Mouse (Mus musculus): ENCODE data around the gene Rnf24. TPM values are rescaled to one million over a fixed set of nuclear protein-coding genes. Genes with fewer than 3 reads are reported as not detected.

The Rnf24 gene
- polyA plus RNA-seq, 1 experiment from 2014 or later = 21.2 TPM

- Histone ChIP-seq H3K9ac (replicated peaks; ENCODE audit: low read length) (peak overlapping the region; percentile 97), H3K27me3 (ENCODE audit: control insufficient read depth, insufficient read depth, low read length) (no peaks in the 10 kb centered on the region), H3K4me3 (replicated peaks; ENCODE audit: low read depth, low read length) (peak overlapping the region; percentile 98), H3K27ac (replicated peaks; ENCODE audit: low read depth, low read length) (peak overlapping the region; percentile 98), H3K36me3 (ENCODE audit: control insufficient read depth, insufficient read depth, low read length) (no peaks in the 10 kb centered on the region), H3K4me2 (ENCODE audit: low read length) (peak overlapping the region; percentile 73), H3K9me3 (ENCODE audit: control insufficient read depth, low read length) (no peaks in the 10 kb centered on the region), H3K4me1 (ENCODE audit: control insufficient read depth, insufficient read depth, low read length) (peaks cover 18% of the 10 kb centered on the region)
- DNase-seq (no peak), ATAC-seq (ENCODE audit: low FRiP score, low TSS enrichment) (peak; percentile 87; the same call in 1 of the 2 replicates)
- under 1% methylated on average over 51 of the region's 51 CpGs for WGBS
Measured at GRCm38 (mm10) chr2:131351968-131352746, 535 bp downstream of the Rnf24 start.

- Histone ChIP-seq H3K4me1 (ENCODE audit: control insufficient read depth, insufficient read depth, low read length) (peaks cover 18% of the 10 kb centered on the region), H3K27ac (replicated peaks; ENCODE audit: low read depth, low read length) (peak overlapping the region; percentile 98), H3K36me3 (ENCODE audit: control insufficient read depth, insufficient read depth, low read length) (no peaks in the 10 kb centered on the region), H3K4me2 (ENCODE audit: low read length) (peak overlapping the region; percentile 73), H3K27me3 (ENCODE audit: control insufficient read depth, insufficient read depth, low read length) (no peaks in the 10 kb centered on the region), H3K9ac (replicated peaks; ENCODE audit: low read length) (peak overlapping the region; percentile 97), H3K9me3 (ENCODE audit: control insufficient read depth, low read length) (no peaks in the 10 kb centered on the region), H3K4me3 (replicated peaks; ENCODE audit: low read depth, low read length) (peak overlapping the region; percentile 98)
- ATAC-seq (ENCODE audit: low FRiP score, low TSS enrichment) (no peak), DNase-seq (peak; percentile 46)
- WGBS = 8% methylated on average over 10 of the region's 10 CpGs
Measured at GRCm38 (mm10) chr2:131351471-131351870, 1.2 kb downstream of the Rnf24 start.

GRCm38 (mm10) chr2:131350301-131350700 is 2.4 kb downstream of the Rnf24 start:
- 89% methylated on average over 6 of the region's 6 CpGs for WGBS
- Histone ChIP-seq H3K4me3 (replicated peaks; ENCODE audit: low read depth, low read length) (no peak overlapping the region), H3K4me1 (ENCODE audit: control insufficient read depth, insufficient read depth, low read length) (peaks cover 18% of the 10 kb centered on the region)

GRCm38 (mm10) chr2:131345556-131345955 is 7.1 kb downstream of the Rnf24 start:
- H3K9ac ChIP-seq (replicated peaks; ENCODE audit: low read length) = no peak overlapping the region
- no peak overlapping the region for H3K27ac ChIP-seq (replicated peaks; ENCODE audit: low read depth, low read length)
- WGBS = 59% methylated on average over 3 of the region's 3 CpGs
- no peak for DNase-seq
- H3K9me3 ChIP-seq (ENCODE audit: control insufficient read depth, low read length) = no peaks in the 10 kb centered on the region
- H3K4me1 ChIP-seq (ENCODE audit: control insufficient read depth, insufficient read depth, low read length) = peaks cover 17% of the 10 kb centered on the region
- no peaks in the 10 kb centered on the region for H3K36me3 ChIP-seq (ENCODE audit: control insufficient read depth, insufficient read depth, low read length)
- H3K27me3 ChIP-seq (ENCODE audit: control insufficient read depth, insufficient read depth, low read length) = no peaks in the 10 kb centered on the region
- no peak overlapping the region for H3K4me2 ChIP-seq (ENCODE audit: low read length)
- no peak for ATAC-seq (ENCODE audit: low FRiP score, low TSS enrichment)
- no peak overlapping the region for H3K4me3 ChIP-seq (replicated peaks; ENCODE audit: low read depth, low read length)

More at GRCm38 (mm10) chr2:131350301-131350700, 2.4 kb downstream of the Rnf24 start:
- no peaks in the 10 kb centered on the region for H3K9me3 ChIP-seq (ENCODE audit: control insufficient read depth, low read length)
- no peak for ATAC-seq (ENCODE audit: low FRiP score, low TSS enrichment)
- no peak overlapping the region for H3K27ac ChIP-seq (replicated peaks; ENCODE audit: low read depth, low read length)
- no peaks in the 10 kb centered on the region for H3K36me3 ChIP-seq (ENCODE audit: control insufficient read depth, insufficient read depth, low read length)
- no peak overlapping the region for H3K9ac ChIP-seq (replicated peaks; ENCODE audit: low read length)
- H3K4me2 ChIP-seq (ENCODE audit: low read length) = peak overlapping the region; percentile 23
- no peaks in the 10 kb centered on the region for H3K27me3 ChIP-seq (ENCODE audit: control insufficient read depth, insufficient read depth, low read length)
- no peak for DNase-seq

- DNase-seq (no peak), ATAC-seq (ENCODE audit: low FRiP score, low TSS enrichment) (no peak)
- no peak overlapping the region for H3K9ac ChIP-seq (replicated peaks; ENCODE audit: low read length)
- peaks cover 7% of the 10 kb centered on the region; the same call in 1 of the 2 replicates for H3K4me1 ChIP-seq (ENCODE audit: control insufficient read depth, insufficient read depth, low read length)
- H3K4me3 ChIP-seq (replicated peaks; ENCODE audit: low read depth, low read length) = no peak overlapping the region
- no peaks in the 10 kb centered on the region for H3K9me3 ChIP-seq (ENCODE audit: control insufficient read depth, low read length)
- WGBS = 66% methylated on average over 3 of the region's 3 CpGs
- H3K4me2 ChIP-seq (ENCODE audit: low read length) = no peak overlapping the region
- H3K27me3 ChIP-seq (ENCODE audit: control insufficient read depth, insufficient read depth, low read length) = no peaks in the 10 kb centered on the region
- H3K27ac ChIP-seq (replicated peaks; ENCODE audit: low read depth, low read length) = no peak overlapping the region
- no peaks in the 10 kb centered on the region for H3K36me3 ChIP-seq (ENCODE audit: control insufficient read depth, insufficient read depth, low read length)
Measured at GRCm38 (mm10) chr2:131344449-131344848, 8.2 kb downstream of the Rnf24 start.

- Histone ChIP-seq H3K27me3 (ENCODE audit: control insufficient read depth, insufficient read depth, low read length) (no peaks in the 10 kb centered on the region), H3K4me2 (ENCODE audit: low read length) (no peak overlapping the region), H3K27ac (replicated peaks; ENCODE audit: low read depth, low read length) (no peak overlapping the region), H3K9ac (replicated peaks; ENCODE audit: low read length) (no peak overlapping the region), H3K9me3 (ENCODE audit: control insufficient read depth, low read length) (no peaks in the 10 kb centered on the region), H3K36me3 (ENCODE audit: control insufficient read depth, insufficient read depth, low read length) (no peaks in the 10 kb centered on the region), H3K4me1 (ENCODE audit: control insufficient read depth, insufficient read depth, low read length) (no peaks in the 10 kb centered on the region), H3K4me3 (replicated peaks; ENCODE audit: low read depth, low read length) (no peak overlapping the region)
- ATAC-seq (ENCODE audit: low FRiP score, low TSS enrichment) (no peak), DNase-seq (no peak)
- WGBS = 88% methylated on average over 6 of the region's 6 CpGs
Measured at GRCm38 (mm10) chr2:131337602-131338001, 15.1 kb downstream of the Rnf24 start.

DNA sequence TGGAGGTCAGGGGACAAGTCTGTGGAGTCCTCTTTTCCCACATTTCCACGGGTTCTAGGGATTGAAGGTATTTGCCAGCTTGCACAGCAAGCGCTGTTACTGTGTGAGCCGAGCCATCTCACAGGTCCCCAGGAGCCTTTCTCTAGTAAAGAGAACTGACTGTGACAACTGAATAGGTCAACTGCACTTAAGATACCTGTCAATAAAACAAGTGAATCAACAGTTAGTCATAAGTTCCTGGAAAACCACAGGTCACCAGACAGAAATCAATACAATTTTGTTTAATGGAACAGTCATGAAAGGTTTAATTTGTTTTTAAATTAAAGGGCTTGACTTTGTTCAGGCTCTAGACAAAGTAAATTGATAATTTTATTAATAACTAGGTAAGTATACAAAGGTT is 22.1 kb downstream of the Rnf24 start:
- H3K9ac ChIP-seq (replicated peaks; ENCODE audit: low read length) = no peak overlapping the region
- no peaks in the 10 kb centered on the region for H3K36me3 ChIP-seq (ENCODE audit: control insufficient read depth, insufficient read depth, low read length)
- no peaks in the 10 kb centered on the region for H3K27me3 ChIP-seq (ENCODE audit: control insufficient read depth, insufficient read depth, low read length)
- WGBS = 71% methylated on average over 3 of the region's 3 CpGs
- no peak overlapping the region for H3K4me3 ChIP-seq (replicated peaks; ENCODE audit: low read depth, low read length)
- H3K4me2 ChIP-seq (ENCODE audit: low read length) = no peak overlapping the region
- H3K4me1 ChIP-seq (ENCODE audit: control insufficient read depth, insufficient read depth, low read length) = no peaks in the 10 kb centered on the region
- no peak for ATAC-seq (ENCODE audit: low FRiP score, low TSS enrichment)
- no peak for DNase-seq
- H3K27ac ChIP-seq (replicated peaks; ENCODE audit: low read depth, low read length) = no peak overlapping the region
- H3K9me3 ChIP-seq (ENCODE audit: control insufficient read depth, low read length) = no peaks in the 10 kb centered on the region

GRCm38 (mm10) chr2:131328981-131329380 is 23.7 kb downstream of the Rnf24 start:
- H3K4me1 ChIP-seq (ENCODE audit: control insufficient read depth, insufficient read depth, low read length) = no peaks in the 10 kb centered on the region
- H3K9ac ChIP-seq (replicated peaks; ENCODE audit: low read length) = no peak overlapping the region
- no peak overlapping the region for H3K4me2 ChIP-seq (ENCODE audit: low read length)
- DNase-seq (no peak), ATAC-seq (ENCODE audit: low FRiP score, low TSS enrichment) (no peak)
- no peak overlapping the region for H3K27ac ChIP-seq (replicated peaks; ENCODE audit: low read depth, low read length)
- WGBS = 96% methylated on average over 1 of the region's 1 CpGs
- H3K4me3 ChIP-seq (replicated peaks; ENCODE audit: low read depth, low read length) = no peak overlapping the region
- no peaks in the 10 kb centered on the region for H3K36me3 ChIP-seq (ENCODE audit: control insufficient read depth, insufficient read depth, low read length)
- H3K9me3 ChIP-seq (ENCODE audit: control insufficient read depth, low read length) = no peaks in the 10 kb centered on the region
- H3K27me3 ChIP-seq (ENCODE audit: control insufficient read depth, insufficient read depth, low read length) = no peaks in the 10 kb centered on the region

GRCm38 (mm10) chr2:131326044-131326443 is 26.6 kb downstream of the Rnf24 start:
- H3K36me3 ChIP-seq (ENCODE audit: control insufficient read depth, insufficient read depth, low read length) = no peaks in the 10 kb centered on the region
- no peak overlapping the region for H3K27ac ChIP-seq (replicated peaks; ENCODE audit: low read depth, low read length)
- no peaks in the 10 kb centered on the region for H3K27me3 ChIP-seq (ENCODE audit: control insufficient read depth, insufficient read depth, low read length)
- H3K4me2 ChIP-seq (ENCODE audit: low read length) = no peak overlapping the region
- no peaks in the 10 kb centered on the region for H3K9me3 ChIP-seq (ENCODE audit: control insufficient read depth, low read length)
- no peak for ATAC-seq (ENCODE audit: low FRiP score, low TSS enrichment)
- H3K4me1 ChIP-seq (ENCODE audit: control insufficient read depth, insufficient read depth, low read length) = no peaks in the 10 kb centered on the region
- H3K9ac ChIP-seq (replicated peaks; ENCODE audit: low read length) = no peak overlapping the region
- H3K4me3 ChIP-seq (replicated peaks; ENCODE audit: low read depth, low read length) = no peak overlapping the region
- no peak for DNase-seq
- WGBS = 78% methylated on average over 3 of the region's 3 CpGs

All from midbrain, embryonic 14.5 days (tissue).